Mouse (Mus musculus): ENCODE results near the gene Zfp617.
A peak's percentile ranks its signal among the peaks of the same experiment; 100 is the strongest.
"Not testable (repeated sequence)": the region's sequence is repeated elsewhere in the genome, so short reads cannot be mapped to it uniquely, and the experiment has no call there.

The Zfp617 gene

DNA sequence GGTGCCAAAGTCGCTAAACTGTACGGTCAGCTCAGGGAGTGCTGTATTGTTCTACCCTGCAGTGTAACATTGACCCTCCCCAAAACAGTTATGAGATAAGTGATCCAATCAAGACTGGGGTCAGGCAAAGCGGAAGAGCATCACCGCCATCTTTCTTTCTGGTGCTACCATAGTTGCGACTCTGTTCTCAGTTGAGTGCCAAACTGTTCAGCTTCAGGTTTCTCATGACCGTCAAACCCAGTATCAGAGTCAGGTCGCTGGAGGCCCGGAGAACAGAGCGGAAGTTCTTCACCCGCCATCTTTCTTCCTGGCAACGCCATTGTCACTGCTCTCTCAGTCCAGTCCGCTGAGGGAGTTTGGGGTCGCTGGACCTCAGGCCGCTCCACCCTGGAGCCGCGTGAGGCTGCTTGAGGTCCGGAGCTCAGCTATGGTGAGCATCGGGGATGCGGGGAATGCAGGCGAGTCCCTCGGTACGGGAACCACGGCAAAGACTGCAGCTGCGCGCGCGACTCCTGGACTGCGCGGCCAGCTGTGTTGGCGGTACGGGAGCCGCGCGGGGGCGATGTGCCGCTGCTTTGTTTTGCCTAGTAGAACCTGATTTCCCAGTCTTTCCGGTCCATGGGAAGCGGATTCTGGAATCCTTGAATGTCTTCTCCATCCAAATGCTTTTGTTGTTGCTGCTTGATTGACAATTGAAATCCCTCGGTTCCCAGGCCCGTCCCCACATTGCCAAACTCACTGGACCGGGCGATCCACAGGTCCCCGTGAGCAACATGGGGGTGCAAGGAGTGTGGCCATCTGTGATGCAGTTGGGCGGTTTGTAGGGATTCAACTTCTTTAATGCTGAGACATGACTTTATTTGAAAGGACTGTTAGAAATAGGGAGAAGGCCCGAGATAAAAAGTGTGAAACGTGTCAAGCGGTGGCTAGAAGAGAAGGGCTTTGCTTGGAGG is at the start of gene Zfp617, which contains the start of gene Zfp882:
Gene Zfp617 (plus strand): TSS at position 327 of the 953 bp plus-strand sequence.
Gene Zfp882 (plus strand): TSS at position 300 of the 953 bp plus-strand sequence.
- DNase-seq (ENCODE audit: low read depth) = peak; percentile 90

DNA sequence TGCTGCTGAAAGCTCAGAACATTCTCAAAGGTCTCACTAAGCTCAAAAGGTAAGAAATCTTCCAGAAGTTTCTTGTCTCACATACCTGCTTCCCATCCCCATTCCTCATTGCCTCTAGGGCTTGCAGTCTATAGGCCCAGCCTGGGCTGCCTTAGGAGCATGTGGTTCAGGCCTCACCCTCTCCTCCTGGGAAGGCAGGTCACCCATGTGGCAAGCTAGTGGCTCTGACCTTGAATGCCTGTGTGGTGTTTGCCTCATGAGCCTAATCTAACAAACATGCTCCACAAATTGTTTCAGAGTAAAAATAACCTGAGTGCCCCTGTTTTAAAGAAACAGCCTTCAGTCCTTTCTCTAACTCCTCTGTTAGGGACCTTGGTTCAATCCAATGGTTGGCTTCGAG is 46.9 kb upstream of the Zfp617 start:
- not testable (repeated sequence) for DNase-seq (ENCODE audit: low read depth)

DNA sequence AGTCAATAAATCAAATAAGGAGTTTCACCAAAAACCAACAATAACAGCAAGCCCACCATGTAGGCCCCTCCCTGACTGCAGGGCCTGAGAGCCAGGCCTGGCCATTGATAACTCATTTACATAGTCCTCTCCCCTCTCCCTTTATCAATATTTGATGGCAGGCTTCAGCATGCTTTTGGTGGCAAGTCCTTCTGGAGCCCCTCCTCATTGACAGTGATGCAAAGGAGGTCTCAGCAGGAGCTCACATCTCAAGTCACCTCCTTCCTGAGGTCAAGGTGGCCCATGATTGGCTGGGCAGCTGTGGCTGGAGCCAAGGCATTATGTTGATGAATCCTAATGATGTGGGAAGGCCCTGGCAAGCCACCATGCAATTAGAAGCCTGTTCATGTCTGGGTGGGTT is 46.4 kb upstream of the Zfp617 start:
- not testable (repeated sequence) for DNase-seq (ENCODE audit: low read depth)

DNA sequence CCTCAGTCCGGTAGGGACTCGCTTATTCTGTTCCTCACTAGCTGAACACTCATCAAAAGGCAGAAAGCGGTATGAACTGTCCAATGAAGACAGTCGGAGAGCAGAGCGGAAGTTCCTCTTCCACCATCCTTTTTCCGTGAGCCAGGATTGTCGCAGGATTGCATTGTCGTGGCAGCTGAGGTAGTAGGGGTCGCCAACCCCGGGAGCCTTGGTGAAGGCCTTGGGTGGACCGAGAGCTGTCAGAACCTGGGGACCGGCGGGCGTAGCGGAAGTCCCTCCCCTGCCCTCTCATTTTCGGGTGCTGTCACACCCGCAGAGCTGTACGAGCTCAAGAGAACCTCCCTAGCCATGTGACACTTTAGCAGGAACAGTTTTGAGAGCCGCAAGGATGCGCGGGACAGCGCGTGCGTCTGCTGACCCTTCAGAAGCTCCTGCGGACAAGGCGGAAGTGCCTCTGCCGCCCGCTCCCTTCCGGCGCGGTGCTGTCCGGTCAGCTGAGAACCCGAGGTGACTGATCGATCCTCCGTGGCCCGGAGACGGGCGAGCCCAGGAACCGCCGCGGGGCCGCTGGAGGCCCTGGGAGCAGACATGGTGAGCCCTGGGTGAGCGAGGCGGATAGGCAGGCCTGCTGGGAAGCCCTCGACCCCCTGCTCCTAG is 26.7 kb upstream of the Zfp617 start, which contains the start of gene Zfp709:
Gene Zfp709 (plus strand): TSS at position 402 of the 657 bp plus-strand sequence.
- DNase-seq (ENCODE audit: low read depth) = peak; percentile 72

DNA sequence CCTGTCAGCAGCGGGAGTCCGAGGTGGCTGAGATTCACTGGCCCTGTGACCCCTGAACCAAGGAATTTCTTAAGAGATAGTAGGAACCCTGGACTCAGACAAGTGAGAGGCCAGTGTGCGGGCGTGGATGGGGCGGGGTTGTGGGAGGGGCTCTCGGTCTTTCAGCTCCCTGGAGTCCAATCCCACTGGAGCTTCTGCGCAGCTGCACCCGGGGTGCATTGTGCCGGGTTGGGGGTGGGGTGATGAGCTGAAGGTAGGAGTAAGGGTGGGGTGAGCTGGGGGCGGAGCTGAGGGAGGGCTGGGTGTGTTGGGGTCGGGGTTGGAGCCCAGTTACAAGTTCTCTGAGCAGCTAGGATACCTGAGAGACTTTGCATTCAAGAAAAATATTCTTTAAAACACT is 7.8 kb upstream of the Zfp617 start:
- DNase-seq (ENCODE audit: low read depth) = not testable (repeated sequence)

DNA sequence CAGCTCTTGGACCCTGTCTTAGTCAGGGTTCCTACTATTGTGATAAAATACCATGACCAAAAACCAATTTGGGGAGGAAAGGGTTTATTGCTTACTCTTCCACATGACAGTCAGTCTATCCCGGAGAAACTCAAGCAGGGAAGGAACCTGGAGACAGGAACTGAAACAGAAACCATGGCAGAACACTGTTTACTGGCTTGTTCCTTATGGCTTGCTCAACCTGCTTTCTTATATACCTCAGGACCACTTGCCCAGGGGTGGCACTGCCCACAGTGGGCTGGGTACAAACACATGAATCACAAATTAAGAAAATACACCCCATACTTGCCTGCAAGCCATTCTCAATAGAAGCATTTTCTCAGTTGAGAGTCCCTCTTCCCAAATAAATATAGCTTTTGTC is 5.4 kb upstream of the Zfp617 start:
- not testable (repeated sequence) for DNase-seq (ENCODE audit: low read depth)

DNA sequence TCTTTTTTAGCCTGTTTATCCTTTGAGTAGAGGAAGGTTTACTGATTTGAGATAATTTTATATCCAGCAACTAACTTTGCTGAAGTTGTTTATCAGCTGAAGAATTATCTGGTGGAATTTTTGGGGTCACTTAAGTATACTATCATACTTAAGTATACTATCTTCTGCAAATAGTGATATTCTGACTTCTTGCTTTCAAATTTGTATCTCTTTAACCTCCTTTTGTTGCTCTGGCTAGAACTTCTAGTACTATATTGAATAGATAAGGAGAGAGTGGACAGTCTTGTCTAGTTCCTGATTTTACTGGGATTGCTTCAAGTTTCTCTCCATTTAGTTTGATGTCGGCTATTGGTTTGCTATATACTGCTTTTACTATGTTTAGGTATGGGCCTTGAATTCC is 1.6 kb upstream of the Zfp617 start:
- no peak for DNase-seq (ENCODE audit: low read depth)

DNA sequence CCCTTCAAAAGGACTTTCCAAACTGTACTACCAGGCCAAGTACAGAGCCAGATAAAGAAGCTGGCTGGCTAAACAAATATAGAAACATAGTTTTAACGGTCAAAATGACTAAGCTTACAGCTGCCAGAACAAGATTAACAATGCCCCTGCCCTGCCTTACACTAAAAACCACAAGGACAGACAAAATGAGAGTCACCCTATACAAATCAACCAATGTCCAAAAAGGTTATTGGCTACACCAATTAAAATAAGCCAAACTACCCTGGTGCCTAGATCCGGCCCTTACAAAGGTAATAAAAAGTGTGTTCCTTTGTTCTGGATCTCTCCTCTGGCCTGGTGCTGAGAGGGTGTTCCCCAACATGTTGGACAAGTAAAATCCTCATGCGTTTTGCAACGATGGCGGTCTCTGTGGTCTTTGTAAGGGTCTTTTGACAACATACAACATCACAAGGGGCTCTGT is 607 bp upstream of the Zfp617 start:
- DNase-seq (ENCODE audit: low read depth) = no peak

DNA sequence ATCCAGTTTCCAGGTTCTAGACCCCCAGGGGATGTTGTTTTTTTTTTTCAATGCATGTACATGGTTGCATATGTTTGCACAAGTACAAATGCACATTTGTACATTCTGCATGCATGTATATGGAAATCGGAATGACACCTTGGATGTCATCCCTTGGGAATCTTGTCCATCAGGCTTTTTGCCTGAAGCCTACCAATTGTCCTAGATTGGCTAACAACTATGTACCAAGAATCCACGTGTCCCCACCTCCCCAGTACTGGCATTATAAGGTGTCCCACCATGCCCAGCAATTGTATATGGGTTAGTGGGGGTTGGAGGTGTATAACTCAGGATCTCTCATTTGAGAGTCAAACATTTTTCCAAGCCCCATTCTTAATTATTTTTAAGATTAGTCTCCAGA is 3.9 kb downstream of the Zfp617 start:
- no peak for DNase-seq (ENCODE audit: low read depth)

DNA sequence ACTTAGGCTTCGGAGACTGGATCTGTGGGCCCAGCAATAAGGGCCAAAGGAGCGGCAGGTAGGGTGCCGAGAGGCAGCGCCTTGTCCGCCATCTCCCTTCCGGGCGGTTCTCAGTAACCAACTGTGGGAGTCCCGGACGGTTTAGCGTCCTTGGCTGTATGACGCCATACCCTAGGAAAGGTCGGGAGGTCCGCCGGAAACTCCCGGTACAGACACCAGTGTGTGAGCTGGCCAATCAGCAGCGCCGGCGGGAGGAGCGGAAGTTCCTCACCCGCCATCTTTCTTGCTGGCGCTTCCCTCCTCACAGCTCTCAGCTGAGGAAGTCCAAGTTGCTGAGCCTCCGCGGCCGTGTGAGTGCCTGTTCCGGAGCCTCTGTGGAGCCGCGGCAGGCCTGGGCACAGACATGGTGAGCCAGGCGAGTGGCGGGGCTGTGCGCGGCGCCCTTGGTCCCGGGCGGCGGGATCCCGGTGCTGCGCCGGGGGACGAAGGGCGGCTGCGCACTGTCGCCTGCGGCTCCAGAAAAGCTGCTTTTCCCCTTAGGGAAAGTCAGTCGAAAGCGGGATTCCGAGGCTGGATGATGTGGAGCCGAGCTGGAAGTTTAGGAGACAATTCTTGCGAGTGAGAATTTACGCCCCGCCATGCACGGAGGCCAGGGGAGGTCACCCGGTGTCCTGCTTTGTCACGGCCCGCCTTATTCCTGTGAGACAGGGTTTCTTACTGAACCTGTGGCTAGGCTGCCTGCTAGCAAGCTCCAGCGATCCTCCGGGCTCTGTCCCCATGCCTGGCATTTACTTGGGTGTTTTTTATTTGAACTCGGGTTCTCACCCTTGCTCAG is 14.3 kb downstream of the Zfp617 start:
- peak; percentile 92 for DNase-seq (ENCODE audit: low read depth)

DNA sequence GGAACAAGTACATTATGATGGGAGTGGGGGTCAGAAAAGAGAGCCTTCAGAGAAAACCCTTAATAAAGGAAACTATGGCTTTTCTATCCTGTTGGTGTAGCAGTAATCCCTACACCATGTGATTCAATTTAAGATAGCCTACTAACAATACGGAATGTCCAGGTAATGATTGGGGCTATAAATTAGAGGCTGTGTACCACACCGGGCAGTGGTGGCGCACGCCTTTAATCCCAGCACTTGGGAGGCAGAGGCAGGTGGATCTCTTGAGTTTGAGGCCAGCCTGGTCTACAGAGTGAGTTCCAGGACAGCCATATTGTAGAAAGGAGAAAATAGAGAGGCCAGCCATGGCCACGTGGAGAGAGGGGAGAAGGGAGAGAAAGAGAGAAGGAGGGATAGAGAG is 17.4 kb downstream of the Zfp617 start:
- DNase-seq (ENCODE audit: low read depth) = no peak

DNA sequence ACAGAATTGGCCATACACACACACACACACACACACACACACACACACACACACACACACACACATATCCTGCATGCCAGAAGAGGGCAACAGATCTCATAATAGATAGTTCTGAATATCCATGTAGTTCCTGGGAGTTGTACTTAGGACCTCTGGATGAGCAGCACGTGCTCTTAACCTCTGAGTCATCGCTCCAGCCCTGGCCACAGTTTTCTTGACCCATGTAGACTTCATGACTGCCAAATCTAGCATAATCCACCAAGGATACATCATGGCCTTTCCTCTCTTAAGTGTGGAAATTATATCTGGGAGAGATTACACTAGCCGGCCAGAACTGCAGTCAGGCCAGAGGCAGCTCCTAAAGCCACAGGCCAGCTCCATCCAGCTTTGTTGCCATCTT is 18.1 kb downstream of the Zfp617 start:
- no peak for DNase-seq (ENCODE audit: low read depth)

DNA sequence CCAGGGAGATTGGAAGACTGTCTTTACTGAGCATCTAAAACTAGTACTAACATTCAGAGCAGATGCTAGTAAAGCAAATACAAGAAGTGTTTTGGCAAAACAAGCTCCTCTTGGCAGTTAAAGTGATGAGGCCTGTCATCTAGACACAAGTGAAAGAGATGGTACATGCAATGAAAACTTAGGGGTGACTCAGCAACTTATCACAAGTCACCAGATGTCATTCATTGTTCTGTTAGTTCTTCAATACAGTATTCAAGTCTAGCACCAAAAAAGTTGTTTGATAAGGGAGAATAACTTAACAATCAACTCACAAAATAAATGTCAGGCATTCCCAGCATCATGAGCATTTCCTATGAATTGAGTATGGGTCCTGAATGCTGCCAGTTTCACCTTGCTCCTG is 19.3 kb downstream of the Zfp617 start:
- DNase-seq (ENCODE audit: low read depth) = no peak

DNA sequence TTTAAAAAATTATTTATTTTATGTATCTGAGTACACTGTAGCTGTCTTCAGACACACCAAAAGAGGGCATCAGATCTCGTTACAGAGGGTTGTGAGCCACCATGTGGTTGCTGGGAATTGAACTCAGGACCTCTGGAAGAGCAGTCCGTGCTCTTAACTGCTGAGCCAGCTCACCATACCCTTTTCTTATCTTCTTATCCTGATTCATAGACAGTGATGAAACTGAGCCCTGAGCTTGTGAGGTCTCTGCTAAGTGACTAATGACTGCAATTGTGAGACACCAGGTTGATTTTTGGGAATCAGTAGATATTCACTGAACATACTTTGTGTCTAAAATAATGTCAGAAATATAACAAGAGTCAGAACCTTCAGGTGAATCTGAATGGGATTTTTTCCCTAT is 29.6 kb downstream of the Zfp617 start:
- not testable (repeated sequence) for DNase-seq (ENCODE audit: low read depth)

DNA sequence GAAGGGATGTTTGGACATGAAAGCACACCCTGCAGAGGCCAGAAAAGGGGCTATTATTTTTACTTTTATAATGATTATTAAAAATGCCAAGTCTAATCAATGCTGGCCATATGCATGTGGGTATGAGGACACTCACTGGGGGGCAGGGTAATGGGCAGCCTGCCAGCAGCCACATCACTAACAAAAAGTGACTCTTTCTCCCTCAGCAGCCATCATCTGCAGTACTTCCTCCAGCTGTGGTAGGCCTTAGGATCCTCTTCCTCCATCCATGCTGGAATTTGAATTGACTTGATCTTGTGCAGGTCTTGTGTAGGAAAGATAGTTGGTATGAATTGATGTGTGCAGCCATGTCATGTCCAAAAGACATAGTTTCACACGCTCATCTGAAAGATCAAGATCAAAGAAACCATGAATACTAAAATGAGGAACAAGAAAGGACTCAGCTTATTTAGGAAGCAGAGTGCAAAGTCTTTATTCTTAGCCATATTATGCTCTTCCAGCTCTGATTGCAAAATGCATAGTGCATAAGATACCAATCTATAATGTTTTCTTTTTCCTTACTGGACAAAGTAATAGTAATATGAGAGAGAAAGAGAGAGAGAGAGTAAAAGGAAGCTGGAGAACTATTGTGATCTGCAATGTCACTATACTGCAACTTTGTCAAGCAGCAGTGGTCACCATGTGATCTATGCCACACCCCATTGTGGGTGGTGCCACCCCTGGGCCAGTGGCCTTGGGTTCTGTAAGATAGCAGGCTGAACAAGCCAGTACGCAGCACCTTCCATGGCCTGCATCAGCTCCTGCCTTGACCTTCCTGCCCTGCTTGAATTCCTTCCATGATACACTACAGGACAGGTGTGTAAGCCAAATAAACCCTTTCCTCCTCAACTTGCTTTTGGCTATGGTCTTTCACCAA is 32.1 kb downstream of the Zfp617 start:
- no peak for DNase-seq (ENCODE audit: low read depth)

DNA sequence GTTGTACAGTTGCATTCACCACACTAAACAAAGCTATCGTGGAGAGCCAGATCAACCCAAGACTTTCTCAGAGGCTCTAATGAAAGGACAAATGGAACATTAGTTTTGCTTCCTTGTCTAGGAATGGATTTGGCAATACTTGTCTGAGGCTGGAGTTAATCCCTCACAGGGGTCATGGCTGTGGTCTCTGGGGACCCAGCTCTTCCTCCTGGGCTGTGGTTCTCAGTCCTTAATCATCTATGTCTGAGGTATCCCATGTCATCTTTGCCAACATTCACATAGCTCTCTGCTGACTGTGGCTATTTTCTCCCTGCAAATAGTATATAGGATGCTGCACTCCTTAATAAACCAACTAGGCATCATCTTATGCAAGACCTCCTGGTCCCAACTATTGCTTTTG is 33.3 kb downstream of the Zfp617 start:
- no peak for DNase-seq (ENCODE audit: low read depth)

DNA sequence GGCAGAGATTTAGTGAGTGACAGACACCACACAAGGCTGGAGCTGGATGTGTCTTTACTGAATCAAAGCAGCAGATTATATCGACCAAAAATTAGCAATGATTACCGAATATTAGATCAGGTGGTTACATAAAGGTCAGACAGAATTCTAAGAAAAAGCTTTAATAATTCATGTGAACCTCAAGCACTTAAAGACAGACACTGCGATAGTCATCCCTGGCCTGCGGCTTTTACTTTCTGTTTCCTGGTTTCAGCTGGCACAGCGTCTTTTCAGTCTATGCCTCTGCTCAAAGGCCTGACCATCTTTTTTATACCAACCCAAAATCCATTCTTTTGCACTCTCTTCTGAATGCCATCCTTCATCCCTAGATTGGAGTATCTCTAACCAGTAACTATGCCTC is 40.2 kb downstream of the Zfp617 start:
- peak; percentile 16 for DNase-seq (ENCODE audit: low read depth)

DNA sequence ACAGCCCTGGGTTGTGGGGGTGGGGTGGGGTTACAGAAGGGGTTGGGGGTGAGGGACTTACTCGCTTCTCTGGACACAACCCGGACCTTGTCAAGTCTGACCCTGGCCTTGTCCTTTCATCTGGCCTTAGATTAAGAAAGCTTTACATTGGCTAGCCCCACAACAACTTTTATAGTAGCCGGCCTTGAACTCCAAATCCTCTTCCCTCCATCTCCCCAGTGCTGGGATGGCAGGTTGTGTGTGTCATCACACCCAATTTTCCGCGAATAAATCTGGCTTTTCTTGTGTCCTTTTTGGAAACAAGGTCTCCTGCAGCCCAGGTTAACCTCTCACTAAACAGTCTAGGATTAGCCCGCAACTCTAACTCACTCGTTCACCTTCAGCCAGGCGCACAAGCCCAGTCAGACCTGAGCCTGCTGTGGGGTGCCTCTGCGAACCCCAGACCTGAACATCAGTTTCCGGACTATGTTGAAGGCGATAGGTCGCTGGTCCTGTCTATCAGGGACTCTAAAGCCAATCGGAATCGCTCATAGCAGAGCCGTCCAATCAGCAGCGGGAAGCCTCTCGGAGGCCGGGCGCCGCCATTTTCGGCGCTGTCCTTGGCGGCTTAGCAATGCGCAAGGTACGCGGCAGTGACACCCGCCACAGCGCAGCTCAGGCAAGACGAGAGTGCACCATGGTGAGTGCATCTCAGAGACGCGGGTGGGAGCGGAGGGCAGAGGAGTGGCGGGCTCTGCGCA is 42.2 kb downstream of the Zfp617 start, which contains the start of gene Zfp961:
Gene Zfp961 (plus strand): TSS at position 557 of the 740 bp plus-strand sequence.
- peak; percentile 100 for DNase-seq (ENCODE audit: low read depth)

DNA sequence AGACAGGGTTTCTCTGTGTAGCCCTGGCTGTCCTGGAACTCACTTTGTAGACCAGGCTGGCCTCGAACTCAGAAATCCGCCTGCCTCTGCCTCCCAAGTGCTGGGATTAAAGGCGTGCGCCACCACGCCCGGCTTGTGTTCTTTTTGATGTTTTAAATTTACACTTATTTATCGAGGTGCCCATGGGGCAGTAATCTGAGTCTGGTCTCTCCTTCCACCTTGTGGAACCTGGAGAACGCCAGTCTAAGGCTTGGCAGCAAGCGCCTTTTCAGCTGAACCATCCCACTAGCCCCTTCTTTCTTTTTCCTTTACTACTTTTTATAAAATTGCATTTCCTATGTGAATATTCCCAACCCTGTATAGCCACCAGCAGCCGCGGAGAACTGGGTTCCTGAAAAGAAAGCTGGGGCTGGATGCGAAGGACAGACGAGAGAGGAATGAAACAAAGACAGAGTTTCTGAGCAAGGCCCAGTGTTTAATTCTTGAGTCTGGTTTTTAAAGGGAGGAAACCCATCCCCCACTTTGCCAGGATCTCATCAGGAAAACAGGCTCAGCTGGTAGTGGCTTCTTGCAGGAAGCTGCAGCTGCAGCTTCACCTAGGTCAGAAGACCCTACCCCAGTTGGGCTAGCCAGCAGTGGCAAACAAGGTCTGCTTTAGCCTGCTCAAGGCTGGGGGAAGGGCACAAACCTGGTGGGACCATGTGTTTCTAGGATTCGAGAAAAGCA is 43.2 kb downstream of the Zfp617 start:
- peak; percentile 47 for DNase-seq (ENCODE audit: low read depth)

All from naive thymus-derived CD4-positive, alpha-beta T cell, adult 2 months (primary cell).